Mouse (Mus musculus) thymus, adult 2 months (tissue): ENCODE data around the gene Cdh11. TPM values are rescaled to one million over a fixed set of nuclear protein-coding genes. Genes with fewer than 3 reads are reported as not detected.

Experiments
- DNase-seq: peaks from one replicate; pipeline ENCODE4 v3.0.0; 2021
- H3K27ac ChIP-seq: fragments of 200-500 bp; 2 replicates; pipeline ENCODE4 v1.5.1; 2012; ENCODE audit warnings: low read length, control low read depth; ENCODE audit not compliant: control insufficient read depth, insufficient read depth
- H3K27me3 ChIP-seq: fragments of 200-500 bp; 2 replicates; pipeline ENCODE4 v1.6.1; 2012; ENCODE audit warnings: mild to moderate bottlenecking, low read length, moderate library complexity, mixed read lengths; ENCODE audit not compliant: control insufficient read depth, insufficient read depth
- H3K36me3 ChIP-seq: fragments of 200-500 bp; 2 replicates; pipeline ENCODE4 v1.6.1; 2012; ENCODE audit warnings: mild to moderate bottlenecking, low read length, moderate library complexity; ENCODE audit not compliant: control insufficient read depth, insufficient read depth
- H3K4me1 ChIP-seq: fragments of 200-500 bp; replicated peaks from 2 replicates; pipeline ENCODE4 v1.6.1; 2012; ENCODE audit warnings: low read length; ENCODE audit not compliant: control insufficient read depth, insufficient read depth
- H3K4me3 ChIP-seq: fragments of 200-500 bp; 2 replicates; pipeline ENCODE4 v1.5.1; 2012; ENCODE audit warnings: mild to moderate bottlenecking, low read length, control low read depth, moderate library complexity; ENCODE audit not compliant: control insufficient read depth, insufficient read depth
- CTCF ChIP-seq: fragments of 200-500 bp; IDR thresholded peaks from 2 replicates; pipeline ENCODE4 v1.5.1; 2012; ENCODE audit warnings: mild to moderate bottlenecking, control low read depth, low read length, moderate library complexity, borderline replicate concordance; ENCODE audit not compliant: control insufficient read depth, poor library complexity, insufficient read depth; ENCODE audit errors: extremely low read depth
- POLR2A ChIP-seq: fragments of 200-500 bp; IDR thresholded peaks from 2 replicates; pipeline ENCODE4 v1.6.1; 2012; ENCODE audit warnings: mild to moderate bottlenecking, low read length, control low read depth, moderate library complexity; ENCODE audit not compliant: control insufficient read depth, poor library complexity, insufficient read depth; ENCODE audit errors: extremely low read depth
- WGBS: fragments of 180-500 bp; shearing (Covaris S2); methylation state at CpG from one replicate; pipeline ENCODE4 v1.1.7; 2018; 5-methylcytosine and 5-hydroxymethylcytosine counted together
- polyA plus RNA-seq: library from polyadenylated mRNA; depleted of rRNA; stranded (reverse); fragments of >200 nt; gene quantifications from 2 replicates; pipeline ENCODE4 v1.2.3, GENCODE M21; 2012

Cdh11 gene
- polyA plus RNA-seq, 1 experiment, result 2.6 TPM

GRCm38 (mm10) chr8:102742940-102743339, 42.5 kb downstream of the Cdh11 start:
- no peaks in the 10 kb centered on the region for H3K27me3 ChIP-seq
- no peak for DNase-seq
- H3K4me3 ChIP-seq, result no peak overlapping the region
- H3K27ac ChIP-seq, result no peak overlapping the region
- H3K4me1 ChIP-seq, result no peaks in the 10 kb centered on the region
- no peak for TF ChIP-seq CTCF
- TF ChIP-seq POLR2A, result no peak
- H3K36me3 ChIP-seq, result no peaks in the 10 kb centered on the region
- WGBS, result 87% methylated on average over 3 of the region's 3 CpGs

GRCm38 (mm10) chr8:102742008-102742591, 43.3 kb downstream of the Cdh11 start:
- Histone ChIP-seq H3K4me3 (no peak overlapping the region), H3K27ac (no peak overlapping the region), H3K27me3 (no peaks in the 10 kb centered on the region), H3K36me3 (no peaks in the 10 kb centered on the region), H3K4me1 (no peaks in the 10 kb centered on the region)
- TF ChIP-seq CTCF (no peak), POLR2A (no peak)
- WGBS, result 75% methylated on average over 5 of the region's 5 CpGs
- DNase-seq, result no peak

DNA sequence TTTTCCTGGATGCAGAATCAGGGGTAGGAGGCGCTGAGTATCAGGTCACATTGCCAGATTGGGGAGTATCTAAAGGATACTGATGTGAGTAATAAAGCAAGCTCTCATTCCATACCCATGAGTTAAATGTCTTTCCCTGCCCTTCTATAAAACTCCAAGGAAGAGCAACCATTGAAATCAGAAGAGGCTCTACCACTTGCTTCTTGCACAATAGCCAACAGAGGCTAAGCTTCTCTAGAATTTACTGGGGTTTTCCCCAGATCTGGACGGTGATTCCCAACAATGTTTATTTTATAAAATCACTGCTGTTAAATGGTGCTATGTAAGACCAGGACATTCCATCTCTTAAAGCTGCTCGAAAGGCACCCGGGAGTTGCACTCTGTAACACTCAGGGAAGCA, 44.5 kb downstream of the Cdh11 start:
- Histone ChIP-seq H3K27me3 (no peaks in the 10 kb centered on the region), H3K27ac (no peak overlapping the region), H3K36me3 (no peaks in the 10 kb centered on the region), H3K4me1 (no peaks in the 10 kb centered on the region), H3K4me3 (no peak overlapping the region)
- no peak for DNase-seq
- TF ChIP-seq POLR2A (no peak), CTCF (no peak)
- 81% methylated on average over 4 of the region's 4 CpGs for WGBS

- Histone ChIP-seq H3K27me3 (no peaks in the 10 kb centered on the region), H3K4me1 (no peaks in the 10 kb centered on the region), H3K4me3 (no peak overlapping the region), H3K36me3 (no peaks in the 10 kb centered on the region), H3K27ac (no peak overlapping the region)
- WGBS, result 79% methylated on average over 7 of the region's 7 CpGs
- no peak for TF ChIP-seq CTCF
- TF ChIP-seq POLR2A, result no peak
- no peak for DNase-seq
Observed at GRCm38 (mm10) chr8:102738961-102739487, 46.4 kb downstream of the Cdh11 start.

DNA sequence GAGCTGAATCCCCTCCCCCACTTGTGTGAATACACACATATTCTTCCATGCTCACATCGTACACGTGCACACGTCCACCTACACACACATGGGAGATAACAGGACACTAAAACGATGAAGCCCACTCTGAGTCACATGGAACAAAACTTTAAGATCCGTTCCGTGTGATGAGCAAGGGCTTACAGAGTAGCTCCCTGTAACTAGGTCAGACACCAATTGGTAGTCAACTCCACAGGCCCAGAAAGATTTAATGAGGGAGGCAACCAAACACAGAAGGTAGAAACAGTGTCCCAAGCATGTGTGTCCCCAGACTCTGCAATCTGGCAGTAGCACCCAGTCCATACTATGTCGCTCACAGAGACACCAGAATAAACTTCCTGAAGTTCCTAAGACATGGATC, 47.0 kb downstream of the Cdh11 start:
- no peaks in the 10 kb centered on the region for H3K36me3 ChIP-seq
- no peaks in the 10 kb centered on the region for H3K27me3 ChIP-seq
- H3K27ac ChIP-seq, result no peak overlapping the region
- H3K4me1 ChIP-seq, result no peaks in the 10 kb centered on the region
- DNase-seq, result no peak
- no peak for TF ChIP-seq POLR2A
- 92% methylated on average over 7 of the region's 7 CpGs for WGBS
- no peak overlapping the region for H3K4me3 ChIP-seq

DNA sequence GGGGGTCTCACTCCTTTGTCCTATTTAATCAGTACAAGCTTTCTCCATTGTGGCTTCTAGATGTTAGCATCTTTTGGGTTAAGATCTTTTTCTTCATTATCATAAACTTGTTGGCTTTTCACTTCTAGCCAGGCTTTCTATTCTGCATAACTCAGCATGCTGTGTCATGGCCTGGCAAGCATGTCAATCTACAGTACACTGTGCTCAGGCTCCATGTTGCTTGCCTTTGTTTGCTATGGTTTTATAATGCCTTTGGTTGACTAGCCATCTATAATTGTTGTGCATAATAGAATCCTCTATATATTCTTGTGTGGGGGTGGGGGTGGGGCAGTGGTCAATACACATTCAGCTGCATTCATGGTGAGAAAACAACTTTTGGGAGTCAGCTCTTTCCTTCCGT, 51.0 kb downstream of the Cdh11 start:
- H3K27me3 ChIP-seq, result no peaks in the 10 kb centered on the region
- TF ChIP-seq CTCF (no peak), POLR2A (no peak)
- no peaks in the 10 kb centered on the region for H3K4me1 ChIP-seq
- no peak overlapping the region for H3K4me3 ChIP-seq
- WGBS, result 93% methylated on average over 1 of the region's 1 CpGs
- no peak overlapping the region for H3K27ac ChIP-seq
- H3K36me3 ChIP-seq, result no peaks in the 10 kb centered on the region
- DNase-seq, result no peak
